Mouse (Mus musculus) 416B (cell line): ENCODE data around the gene Pex7.
"Not testable (repeated sequence)": the region's sequence is repeated elsewhere in the genome, so short reads cannot be mapped to it uniquely, and the experiment has no call there.

Experiments
- DNase-seq: peaks from one replicate; pipeline ENCODE4 v3.0.0; 2011; ENCODE audit warnings: low read depth

Gene Pex7

GRCm38 (mm10) chr10:19933511-19934383 lies 26.3 kb upstream of the Pex7 start:
- DNase-seq = peak; percentile 88

GRCm38 (mm10) chr10:19932986-19933385 lies 25.5 kb upstream of the Pex7 start:
- DNase-seq = no peak

- DNase-seq = no peak
These were observed 20.7 kb upstream of the Pex7 start for GRCm38 (mm10) chr10:19928205-19928604.

- DNase-seq = not testable (repeated sequence)
These were observed 19.0 kb upstream of the Pex7 start for GRCm38 (mm10) chr10:19926391-19926897.

- DNase-seq = no peak
These were observed 16.8 kb upstream of the Pex7 start for GRCm38 (mm10) chr10:19924256-19924655.

GRCm38 (mm10) chr10:19922410-19922809 lies 14.9 kb upstream of the Pex7 start:
- DNase-seq = no peak

- DNase-seq = peak; percentile 96
These were observed 7.8 kb upstream of the Pex7 start for GRCm38 (mm10) chr10:19915301-19915700.

GRCm38 (mm10) chr10:19913806-19914205 lies 6.3 kb upstream of the Pex7 start:
- no peak for DNase-seq

- peak; percentile 79 for DNase-seq
These were observed 4.1 kb upstream of the Pex7 start for GRCm38 (mm10) chr10:19911583-19911982.

- no peak for DNase-seq
These were observed 3.0 kb upstream of the Pex7 start for GRCm38 (mm10) chr10:19910516-19910915.

- DNase-seq = no peak
These were observed 587 bp upstream of the Pex7 start for GRCm38 (mm10) chr10:19908076-19908475.

- DNase-seq = no peak
These were observed 3.2 kb downstream of the Pex7 start for GRCm38 (mm10) chr10:19904077-19904820.

GRCm38 (mm10) chr10:19901992-19902391 lies 5.5 kb downstream of the Pex7 start:
- DNase-seq = no peak

GRCm38 (mm10) chr10:19900191-19900590 lies 7.3 kb downstream of the Pex7 start:
- no peak for DNase-seq

- DNase-seq = peak; percentile 77
These were observed 13.5 kb downstream of the Pex7 start for GRCm38 (mm10) chr10:19893976-19894375.

- no peak for DNase-seq
These were observed 14.3 kb downstream of the Pex7 start for GRCm38 (mm10) chr10:19893146-19893545.

- peak; percentile 68 for DNase-seq
These were observed 15.8 kb downstream of the Pex7 start for GRCm38 (mm10) chr10:19891686-19892085.

GRCm38 (mm10) chr10:19889908-19890307 lies 17.6 kb downstream of the Pex7 start:
- DNase-seq = no peak

GRCm38 (mm10) chr10:19886249-19886648 lies 21.2 kb downstream of the Pex7 start:
- peak; percentile 14 for DNase-seq

GRCm38 (mm10) chr10:19884409-19884808 lies 23.1 kb downstream of the Pex7 start:
- DNase-seq = peak; percentile 48

- DNase-seq = no peak
These were observed 27.1 kb downstream of the Pex7 start for GRCm38 (mm10) chr10:19880437-19880836.

GRCm38 (mm10) chr10:19879161-19879560 lies 28.3 kb downstream of the Pex7 start:
- DNase-seq = no peak

GRCm38 (mm10) chr10:19877679-19878078 lies 29.8 kb downstream of the Pex7 start:
- DNase-seq = no peak
